15 mouse cellular contexts compared by ENCODE assay signal in the genomic region with DNA sequence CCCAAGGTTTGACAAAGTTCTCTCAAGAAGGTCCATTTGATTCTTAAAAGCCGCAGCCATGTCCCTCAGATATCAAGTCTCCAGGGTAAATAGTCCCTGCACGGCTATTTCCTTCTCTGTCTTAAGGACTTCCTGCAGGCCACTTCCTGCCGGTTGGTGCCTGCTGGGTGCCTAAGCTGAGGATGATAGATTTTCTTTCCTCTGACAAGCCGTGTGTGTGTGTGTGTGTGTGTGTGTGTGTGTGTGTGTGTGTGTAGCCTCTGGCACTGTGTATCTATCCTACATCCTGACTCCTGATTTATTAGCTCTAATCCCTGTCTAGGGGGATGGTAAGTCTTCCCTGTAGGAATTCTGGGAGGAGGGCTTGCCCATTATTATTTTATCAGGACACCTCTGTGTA. TPM values are rescaled to one million over a fixed set of nuclear protein-coding genes. Genes with fewer than 3 reads are reported as not detected.
A peak's percentile ranks its signal among the peaks of the same experiment; 100 is the strongest.
DNase-seq lines count a peak whose midpoint lies in the region; ATAC-seq lines count a peak whose summit lies in the region.
"Had no signal": no experiment of that assay in that cellular context is flagged by ENCODE, and none has a peak within 500 bp of the region (broad histone marks: within the 10 kb centered on the region; RNA-seq: fewer than 3 reads in every experiment).

No protein-coding gene starts in this region.

- H3K4me1 ChIP-seq in liver, embryonic 12.5 days = peaks cover 13% of the 10 kb centered on the region
- H3K4me1 ChIP-seq in liver, embryonic 11.5 days (replicated peaks; ENCODE audit: control insufficient read depth, insufficient read depth, low read length) = peaks cover 7% of the 10 kb centered on the region; the same call in 1 of the 2 replicates
- H3K4me1 ChIP-seq: hindbrain, embryonic 15.5 days had no signal

- H3K36me3 ChIP-seq in liver, embryonic 12.5 days = no peaks in the 10 kb centered on the region
- no peaks in the 10 kb centered on the region for H3K36me3 ChIP-seq in liver, embryonic 11.5 days (ENCODE audit: control insufficient read depth, insufficient read depth, low read length)
- H3K36me3 ChIP-seq: G1E; hindbrain, embryonic 15.5 days; neural tube, embryonic 13.5 days had no signal

- H3K4me3 ChIP-seq in liver, embryonic 12.5 days = no peak overlapping the region
- no peak overlapping the region for H3K4me3 ChIP-seq in liver, embryonic 11.5 days (ENCODE audit: low read depth, low read length)
- H3K4me3 ChIP-seq: gastrocnemius, adult 2 months; hindbrain, embryonic 15.5 days; neural tube, embryonic 13.5 days had no signal

- 18% methylated on average over 4 of the region's 4 CpGs for WGBS in liver, embryonic 12.5 days (ENCODE audit: insufficient replicate concordance)
- 34% methylated on average over 4 of the region's 4 CpGs for WGBS in liver, embryonic 11.5 days

- DNase-seq in liver, embryonic 11.5 days (ENCODE audit: low spot score) = no peak
- DNase-seq in kidney, adult 9 months = peak; percentile 50
- DNase-seq in kidney, postnatal 10 days = peak; percentile 71
- DNase-seq in lung, postnatal 10 days = peak; percentile 66
- DNase-seq in cerebellum, adult 9-11 months = no peak
- no peak for DNase-seq in ovary, postnatal 36 days (ENCODE audit: low spot score)
- DNase-seq: gastrocnemius, adult 2 months; heart, adult 18-20 months; thymus, adult 2 months had no signal

- H3K27me3 ChIP-seq in liver, embryonic 12.5 days (replicated peaks) = no peaks in the 10 kb centered on the region
- H3K27me3 ChIP-seq in liver, embryonic 11.5 days (replicated peaks; ENCODE audit: control insufficient read depth, insufficient read depth, low read length) = no peaks in the 10 kb centered on the region
- H3K27me3 ChIP-seq: hindbrain, embryonic 15.5 days; neural tube, embryonic 13.5 days had no signal

- no peak overlapping the region for H3K4me2 ChIP-seq in liver, embryonic 12.5 days
- H3K4me2 ChIP-seq in liver, embryonic 11.5 days = no peak overlapping the region
- H3K4me2 ChIP-seq: hindbrain, embryonic 15.5 days; neural tube, embryonic 13.5 days had no signal

- no peak overlapping the region for H3K9ac ChIP-seq in liver, embryonic 12.5 days
- no peak overlapping the region for H3K9ac ChIP-seq in liver, embryonic 11.5 days (ENCODE audit: low read depth, low read length)
- H3K9ac ChIP-seq: hindbrain, embryonic 15.5 days; neural tube, embryonic 13.5 days had no signal

- no peak overlapping the region for H3K27ac ChIP-seq in liver, embryonic 12.5 days
- no peak overlapping the region for H3K27ac ChIP-seq in liver, embryonic 11.5 days (ENCODE audit: low read depth, low read length)
- H3K27ac ChIP-seq: gastrocnemius, adult 2 months; hindbrain, embryonic 15.5 days; neural tube, embryonic 13.5 days had no signal

- H3K9me3 ChIP-seq in liver, embryonic 12.5 days (replicated peaks) = no peaks in the 10 kb centered on the region
- H3K9me3 ChIP-seq in liver, embryonic 11.5 days (ENCODE audit: control insufficient read depth, low read length) = no peaks in the 10 kb centered on the region
- H3K9me3 ChIP-seq: G1E; hindbrain, embryonic 15.5 days; neural tube, embryonic 13.5 days had no signal

- 0 out of 2 replicates have a peak, but pooled peaks have one; percentile 13 for ATAC-seq in liver, embryonic 12.5 days
- ATAC-seq in liver, embryonic 11.5 days (replicated peaks; ENCODE audit: low FRiP score) = no peak
- ATAC-seq: forebrain, embryonic 16.5 days had no signal

RNA-seq across cellular contexts. Expression of gene Habp2, which starts 22.8 kb away (rescaled TPM):
- 40.8 and 42.9 TPM in 2 replicates for polyA plus RNA-seq in liver, embryonic 12.5 days (2016; fragmentation: Nextera tagmentation; extraction: Ambion mirVana)
- 56.3 and 65.6 TPM in 2 replicates for polyA plus RNA-seq in liver, embryonic 11.5 days (2014; fragmentation: Nextera tagmentation; extraction: Ambion mirVana)
- polyA plus RNA-seq: G1E; limb, embryonic 14.5 days had no signal

Comparison
In these comparisons a context has a peak if more than half of its experiments do, and no peak if none do; other contexts are left out.
1. DNase-seq: peak in kidney, adult 9 months (single experiment), kidney, postnatal 10 days (single experiment) and lung, postnatal 10 days (single experiment); none in liver, embryonic 11.5 days (single experiment), cerebellum, adult 9-11 months (single experiment) and ovary, postnatal 36 days (single experiment).